8 mouse cellular contexts compared by ENCODE assay signal in genomic region chr10:53379709-53380106, GRCm38 (mm10). TPM values are rescaled to one million over a fixed set of nuclear protein-coding genes. Genes with fewer than 3 reads are reported as not detected.
DNase-seq lines count a peak whose midpoint lies in the region; ATAC-seq and TF ChIP-seq lines count a peak whose summit lies in the region.

Gene Cep85l, minus strand, starts transcription at chr10:53379947.

- DNase-seq in c-Kit-positive CD71-positive TER-119-positive erythroid progenitor cells, embryonic 14.5 days (ENCODE audit: low spot score), result peak; percentile 79
- peak; percentile 91 for DNase-seq in heart, postnatal 0 days (ENCODE audit: low spot score)
- DNase-seq in kidney, postnatal 4 days, result peak; percentile 92 to 95
- peak; percentile 93 for DNase-seq in neural tube, embryonic 11.5 days (ENCODE audit: low spot score)
- DNase-seq in stomach, postnatal 0 days (ENCODE audit: low spot score), result peak; percentile 95

- TF ChIP-seq CTCF in ES-Bruce4 (IDR thresholded peaks at IDR 0.05; ENCODE audit: low read depth, low read length), result no peak
- TF ChIP-seq CTCF in heart, postnatal 0 days (IDR thresholded peaks at IDR 0.05; ENCODE audit: low read depth), result no peak
- no peak for TF ChIP-seq CTCF in stomach, postnatal 0 days (IDR thresholded peaks at IDR 0.05; ENCODE audit: low read depth)

- peak within 1 kb of the TSS; percentile 73 for H3K4me2 ChIP-seq in forebrain, embryonic 12.5 days
- H3K4me2 ChIP-seq in heart, postnatal 0 days (ENCODE audit: low read depth, low read length), result peak within 1 kb of the TSS; percentile 82
- H3K4me2 ChIP-seq in liver, embryonic 15.5 days, result peak within 1 kb of the TSS; percentile 93
- H3K4me2 ChIP-seq in neural tube, embryonic 11.5 days (ENCODE audit: low read depth), result peak within 1 kb of the TSS; percentile 56
- H3K4me2 ChIP-seq in stomach, postnatal 0 days (replicated peaks; ENCODE audit: low read depth), result peak within 1 kb of the TSS; percentile 63

- H3K36me3 ChIP-seq in ES-Bruce4 (ENCODE audit: control insufficient read depth, insufficient read depth, low read length, poor library complexity, severe bottlenecking), result no peaks in the 10 kb centered on the region
- H3K36me3 ChIP-seq in forebrain, embryonic 12.5 days (replicated peaks), result no peaks in the 10 kb centered on the region
- H3K36me3 ChIP-seq in heart, postnatal 0 days (replicated peaks; ENCODE audit: control insufficient read depth, insufficient read depth, low read length), result no peaks in the 10 kb centered on the region
- H3K36me3 ChIP-seq in liver, embryonic 15.5 days (replicated peaks), result no peaks in the 10 kb centered on the region
- no peaks in the 10 kb centered on the region for H3K36me3 ChIP-seq in neural tube, embryonic 11.5 days (ENCODE audit: control insufficient read depth, insufficient read depth, low read length)
- H3K36me3 ChIP-seq in stomach, postnatal 0 days (ENCODE audit: control insufficient read depth, insufficient read depth, low read length), result no peaks in the 10 kb centered on the region

- no peak for TF ChIP-seq EP300 in ES-Bruce4 (IDR thresholded peaks at IDR 0.05; ENCODE audit: insufficient read depth, low read depth, low read length)
- no peak for TF ChIP-seq EP300 in heart, postnatal 0 days (IDR thresholded peaks at IDR 0.05; ENCODE audit: low read depth)
- no peak for TF ChIP-seq EP300 in stomach, postnatal 0 days (optimal IDR thresholded peaks at IDR 0.05)

- peak within 1 kb of the TSS; percentile 90 for H3K4me3 ChIP-seq in ES-Bruce4 (ENCODE audit: low read depth, low read length)
- H3K4me3 ChIP-seq in forebrain, embryonic 12.5 days (replicated peaks), result peak within 1 kb of the TSS; percentile 90
- peak within 1 kb of the TSS; percentile 94 for H3K4me3 ChIP-seq in heart, postnatal 0 days (ENCODE audit: low read depth, low read length)
- peak within 1 kb of the TSS; percentile 90 for H3K4me3 ChIP-seq in liver, embryonic 15.5 days (replicated peaks)
- peak within 1 kb of the TSS; percentile 91 for H3K4me3 ChIP-seq in neural tube, embryonic 11.5 days (ENCODE audit: low read depth, low read length)
- H3K4me3 ChIP-seq in stomach, postnatal 0 days (ENCODE audit: low read depth, low read length), result peak within 1 kb of the TSS; percentile 91

- TF ChIP-seq POLR2A in ES-Bruce4 (IDR thresholded peaks at IDR 0.05; ENCODE audit: insufficient read depth, low read length), result no peak

- peak within 1 kb of the TSS; percentile 97 for H3K9ac ChIP-seq in ES-Bruce4 (ENCODE audit: low read depth, poor library complexity, severe bottlenecking)
- H3K9ac ChIP-seq in forebrain, embryonic 12.5 days, result peak within 1 kb of the TSS; percentile 97
- H3K9ac ChIP-seq in heart, postnatal 0 days (replicated peaks; ENCODE audit: low read depth, low read length), result peak within 1 kb of the TSS; percentile 99
- peak within 1 kb of the TSS; percentile 89 for H3K9ac ChIP-seq in liver, embryonic 15.5 days
- H3K9ac ChIP-seq in neural tube, embryonic 11.5 days (ENCODE audit: low read length), result peak within 1 kb of the TSS; percentile 98
- peak within 1 kb of the TSS; percentile 93 for H3K9ac ChIP-seq in stomach, postnatal 0 days (ENCODE audit: low read length)

- ATAC-seq in forebrain, embryonic 12.5 days (ENCODE audit: low FRiP score), result peak; percentile 99
- ATAC-seq in heart, postnatal 0 days (ENCODE audit: insufficient read depth, low read depth), result peak; percentile 99
- peak; percentile 94 for ATAC-seq in liver, embryonic 15.5 days (ENCODE audit: insufficient read depth)
- ATAC-seq in neural tube, embryonic 11.5 days (ENCODE audit: insufficient read depth, low FRiP score, low TSS enrichment), result peak; percentile 99
- ATAC-seq in stomach, postnatal 0 days (ENCODE audit: low FRiP score, low TSS enrichment), result peak; percentile 99

- H3K27me3 ChIP-seq in ES-Bruce4 (ENCODE audit: control insufficient read depth, insufficient read depth, low read length, poor library complexity, severe bottlenecking), result peaks cover 1% of the 10 kb centered on the region; the same call in 1 of the 2 replicates
- H3K27me3 ChIP-seq in forebrain, embryonic 12.5 days, result no peaks in the 10 kb centered on the region
- H3K27me3 ChIP-seq in heart, postnatal 0 days (ENCODE audit: control insufficient read depth, insufficient read depth, low read length), result no peaks in the 10 kb centered on the region
- no peaks in the 10 kb centered on the region for H3K27me3 ChIP-seq in liver, embryonic 15.5 days
- H3K27me3 ChIP-seq in neural tube, embryonic 11.5 days (ENCODE audit: control insufficient read depth, insufficient read depth, low read length), result no peaks in the 10 kb centered on the region
- no peaks in the 10 kb centered on the region for H3K27me3 ChIP-seq in stomach, postnatal 0 days (ENCODE audit: control insufficient read depth, insufficient read depth, low read length)

- WGBS in forebrain, embryonic 12.5 days, result under 1% methylated on average over 31 of the region's 31 CpGs
- WGBS in heart, postnatal 0 days, result under 1% methylated on average over 29 of the region's 31 CpGs
- under 1% methylated on average over 31 of the region's 31 CpGs for WGBS in liver, embryonic 15.5 days (ENCODE audit: insufficient replicate concordance)
- 0% methylated on average over 29 of the region's 31 CpGs for WGBS in neural tube, embryonic 11.5 days
- WGBS in stomach, postnatal 0 days, result 1% methylated on average over 27 of the region's 31 CpGs

- no peaks in the 10 kb centered on the region for H3K9me3 ChIP-seq in ES-Bruce4 (replicated peaks; ENCODE audit: control insufficient read depth, insufficient read depth, low read length, poor library complexity, severe bottlenecking)
- H3K9me3 ChIP-seq in forebrain, embryonic 12.5 days, result no peaks in the 10 kb centered on the region
- H3K9me3 ChIP-seq in heart, postnatal 0 days (replicated peaks; ENCODE audit: control insufficient read depth, low read length), result no peaks in the 10 kb centered on the region
- no peaks in the 10 kb centered on the region for H3K9me3 ChIP-seq in liver, embryonic 15.5 days (replicated peaks)
- no peaks in the 10 kb centered on the region for H3K9me3 ChIP-seq in neural tube, embryonic 11.5 days (ENCODE audit: control insufficient read depth, low read length)
- H3K9me3 ChIP-seq in stomach, postnatal 0 days (ENCODE audit: control insufficient read depth, low read length), result no peaks in the 10 kb centered on the region

- H3K4me1 ChIP-seq in ES-Bruce4 (ENCODE audit: control insufficient read depth, insufficient read depth, low read length), result no peaks in the 10 kb centered on the region
- peaks cover 21% of the 10 kb centered on the region for H3K4me1 ChIP-seq in forebrain, embryonic 12.5 days
- peaks cover 19% of the 10 kb centered on the region for H3K4me1 ChIP-seq in heart, postnatal 0 days (ENCODE audit: control insufficient read depth, insufficient read depth)
- peaks cover 24% of the 10 kb centered on the region for H3K4me1 ChIP-seq in liver, embryonic 15.5 days (replicated peaks)
- H3K4me1 ChIP-seq in neural tube, embryonic 11.5 days (ENCODE audit: control insufficient read depth, insufficient read depth, low read length), result peaks cover 5% of the 10 kb centered on the region; the same call in 1 of the 2 replicates
- H3K4me1 ChIP-seq in stomach, postnatal 0 days (replicated peaks; ENCODE audit: control insufficient read depth, insufficient read depth), result no peaks in the 10 kb centered on the region

- no peak within 1 kb of the TSS for H3K27ac ChIP-seq in ES-Bruce4 (ENCODE audit: insufficient read depth, low read length)
- peak within 1 kb of the TSS; percentile 96 for H3K27ac ChIP-seq in forebrain, embryonic 12.5 days
- peak within 1 kb of the TSS; percentile 98 for H3K27ac ChIP-seq in heart, postnatal 0 days (ENCODE audit: low read depth)
- peak within 1 kb of the TSS; percentile 88 for H3K27ac ChIP-seq in liver, embryonic 15.5 days (replicated peaks)
- H3K27ac ChIP-seq in neural tube, embryonic 11.5 days (ENCODE audit: low read depth, low read length), result peak within 1 kb of the TSS; percentile 98
- peak within 1 kb of the TSS; percentile 95 for H3K27ac ChIP-seq in stomach, postnatal 0 days (replicated peaks)

RNA-seq across cellular contexts. Expression of gene Cep85l, which starts in this region (rescaled TPM):
- 5.0 and 5.8 TPM in 2 replicates for polyA plus RNA-seq in ES-Bruce4 (2011; ENCODE audit: insufficient read depth, insufficient read length, low read depth, missing spikeins)
- 5.3 TPM in 2 replicates for polyA plus RNA-seq in forebrain, embryonic 12.5 days (2016; fragmentation: Nextera tagmentation; extraction: Ambion mirVana)
- total RNA-seq in heart, postnatal 0 days (2014; rRNA removed; ENCODE audit: low replicate concordance), result 17.6 and 21.2 TPM in 2 replicates
- polyA plus RNA-seq in heart, postnatal 0 days (2015; fragmentation: Nextera tagmentation; extraction: Ambion mirVana), result 3.3 and 4.1 TPM in 2 replicates
- 2.0 TPM in 2 replicates for polyA plus RNA-seq in liver, embryonic 15.5 days (2015; fragmentation: Nextera tagmentation; extraction: Ambion mirVana)
- 6.2 and 7.7 TPM in 2 replicates for polyA plus RNA-seq in neural tube, embryonic 11.5 days (2014; fragmentation: Nextera tagmentation; extraction: Ambion mirVana)
- 1.6 and 2.0 TPM in 2 replicates for polyA plus RNA-seq in stomach, postnatal 0 days (2015; fragmentation: Nextera tagmentation; extraction: Ambion mirVana)
